Mouse (Mus musculus): ENCODE measurements around the gene Mrap. TPM values are rescaled to one million over a fixed set of nuclear protein-coding genes. Genes with fewer than 3 reads are reported as not detected.

Gene Mrap
- 0.33 and 0.49 TPM in 2 replicates for polyA plus RNA-seq (2021; fragmentation: Nextera tagmentation)
- long read RNA-seq, experiment 1, result 0 reads
- long read RNA-seq, experiment 2, result 0 reads

DNA sequence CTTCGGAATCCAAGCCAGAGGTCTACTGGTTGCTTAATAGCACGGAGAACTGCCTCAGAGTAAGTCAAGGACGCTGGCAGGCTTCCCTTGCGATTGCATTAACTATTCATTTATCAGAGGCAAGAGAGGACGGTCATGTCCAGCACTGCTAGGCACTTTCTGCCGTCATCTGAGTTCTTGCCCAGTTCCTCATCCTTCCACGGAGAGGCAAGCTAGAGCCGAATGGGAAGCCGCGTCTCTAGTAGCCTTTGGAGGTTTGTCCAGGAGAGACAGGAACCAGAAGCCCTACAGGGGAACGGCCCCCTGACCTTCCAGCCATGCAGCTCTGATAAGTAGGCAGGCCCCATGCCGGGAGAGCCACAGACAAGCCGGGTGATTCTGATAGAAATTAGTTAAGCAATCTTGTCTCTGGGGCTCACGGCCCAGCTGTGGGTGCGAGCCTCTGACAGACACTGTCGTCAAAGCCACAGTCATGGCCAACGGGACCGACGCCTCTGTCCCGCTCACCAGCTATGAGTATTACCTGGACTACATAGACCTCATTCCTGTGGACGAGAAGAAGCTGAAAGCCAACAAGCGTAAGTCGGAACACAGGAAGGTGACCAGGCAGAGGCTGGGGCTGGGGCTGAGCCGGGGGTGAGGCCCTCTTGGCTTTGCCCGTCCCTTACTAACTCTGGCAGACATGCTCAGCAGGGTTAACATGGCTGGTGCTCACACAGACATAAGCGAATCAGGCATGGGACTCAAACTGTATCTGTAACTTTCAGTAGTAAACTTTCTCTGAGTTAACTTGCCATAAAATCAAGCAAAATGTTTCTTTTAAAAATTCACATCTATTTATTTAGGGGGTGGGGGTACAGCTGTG, at the start of gene Mrap:
Gene Mrap (plus strand): TSS at position 116 of the 865 bp plus-strand sequence.

DNA sequence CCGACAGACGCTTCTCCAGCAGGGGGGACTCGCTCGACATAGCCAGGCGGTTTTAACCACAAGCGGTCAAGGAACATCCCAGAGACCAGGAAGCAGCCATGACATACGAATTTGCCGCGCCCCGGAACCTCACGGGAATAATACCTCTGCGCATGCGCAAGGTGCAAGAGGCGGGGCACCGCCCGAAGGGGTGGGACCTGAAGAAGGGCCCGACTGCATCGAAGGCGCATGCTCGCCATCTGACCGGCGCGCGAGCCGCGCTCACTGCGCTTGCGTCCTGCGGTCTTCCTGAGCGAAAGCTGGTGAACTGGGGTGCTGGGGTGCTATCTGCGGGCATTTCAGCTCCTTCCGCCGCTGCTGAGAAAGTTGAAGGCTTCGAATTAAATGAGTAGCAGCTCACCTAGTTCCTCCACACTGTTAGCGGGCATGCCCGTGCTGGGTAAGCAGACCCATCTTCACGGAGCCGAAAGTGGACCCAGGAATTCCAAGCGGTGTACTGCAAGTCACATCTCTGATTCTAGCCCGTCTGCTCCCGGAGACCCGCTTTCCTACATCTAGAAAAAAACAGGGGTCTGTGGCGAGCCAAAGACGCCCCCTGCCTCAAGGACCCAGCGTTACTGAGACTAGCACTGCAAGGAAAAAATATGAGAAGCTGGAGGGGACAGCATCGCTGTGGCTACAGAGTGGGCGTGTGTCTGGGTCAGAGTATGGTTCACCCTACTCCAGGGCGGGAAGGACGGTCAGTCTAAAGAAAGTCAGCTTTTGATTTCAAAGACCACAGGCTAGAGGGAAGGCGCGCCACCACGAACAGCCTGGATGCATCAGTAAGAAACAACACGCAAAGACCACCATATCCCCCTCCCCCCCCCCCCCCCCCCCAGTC, 10.5 kb upstream of the Mrap start, which contains the start of gene Mis18a:
Gene Mis18a (minus strand): TSS at position 172 of the 883 bp plus-strand sequence.

Other genes with a start within 250 kb of the Mrap start
- gene Mis18a, start 10.8 kb upstream of the Mrap start, polyA plus RNA-seq (2021; fragmentation: Nextera tagmentation), result 9.5 and 12.1 TPM in 2 replicates
- 1.8 TPM in 2 replicates for gene Urb1, start 72.2 kb downstream of the Mrap start, polyA plus RNA-seq (2021; fragmentation: Nextera tagmentation)
- 2.7 and 3.9 TPM in 2 replicates for gene Eva1c, start 88.5 kb downstream of the Mrap start, polyA plus RNA-seq (2021; fragmentation: Nextera tagmentation)
- gene Cfap298, start 196.9 kb downstream of the Mrap start, polyA plus RNA-seq (2021; fragmentation: Nextera tagmentation), result 69.3 and 74.6 TPM in 2 replicates

All from layer of hippocampus, adult 6 months (tissue).